Comparison of ENCODE assay signal across 17 mouse cellular contexts in genomic region chr1:60015511-60015910, GRCm38 (mm10). TPM values are rescaled to one million over a fixed set of nuclear protein-coding genes. Genes with fewer than 3 reads are reported as not detected.
DNase-seq lines count a peak whose midpoint lies in the region; ATAC-seq and TF ChIP-seq lines count a peak whose summit lies in the region.
"Had no signal": no experiment of that assay in that cellular context is flagged by ENCODE, and none has a peak within 500 bp of the region (broad histone marks: within the 10 kb centered on the region; RNA-seq: fewer than 3 reads in every experiment).

No protein-coding gene starts in this region.

- in situ Hi-C loops in CH12.LX (cut with MboI; ENCODE audit: low pct_ligation_motif_present, low pct_unique_long_range_greater_than_20kb, low sequenced_read_pairs) = no loop called here

- no peak for TF ChIP-seq RAD21 in CH12.LX (IDR thresholded peaks at IDR 0.05; ENCODE audit: low read depth, low read length)

- DNase-seq in liver, adult 2 months (ENCODE audit: extremely low read depth, low read depth, low spot score) = no peak
- DNase-seq in liver = no peak
- no peak for DNase-seq in CH12.LX (ENCODE audit: extremely low read depth)
- DNase-seq in G1E (ENCODE audit: low spot score) = no peak
- no peak for DNase-seq in thymus, adult 18-20 months
- no peak for DNase-seq in lung, postnatal 10 days
- DNase-seq: adrenal gland, adult 8-10 months; adrenal gland, postnatal 36 days; cerebellum, adult 11-12 months; cerebellum, adult 9-10 months; cerebellum, postnatal 25 days; gastrocnemius, postnatal 10 days had no signal

- H3K9ac ChIP-seq in liver, adult 2 months (ENCODE audit: low read depth, low read length) = no peak overlapping the region
- H3K9ac ChIP-seq in CH12.LX (ENCODE audit: insufficient read depth, low read depth) = no peak overlapping the region
- H3K9ac ChIP-seq: embryonic facial prominence, embryonic 12.5 days; forebrain, embryonic 15.5 days; heart, embryonic 13.5 days had no signal

- H3K79me2 ChIP-seq in liver, adult 2 months (ENCODE audit: control insufficient read depth, insufficient read depth, low read length) = no peaks in the 10 kb centered on the region
- H3K79me2 ChIP-seq in CH12.LX (replicated peaks; ENCODE audit: control insufficient read depth, extremely low read depth, insufficient read depth, poor library complexity, severe bottlenecking) = no peaks in the 10 kb centered on the region

- H3K9me3 ChIP-seq in CH12.LX (replicated peaks; ENCODE audit: low read length) (no peaks in the 10 kb centered on the region), G1E (replicated peaks) (no peaks in the 10 kb centered on the region)
- H3K9me3 ChIP-seq: embryonic facial prominence, embryonic 12.5 days; forebrain, embryonic 15.5 days; heart, embryonic 13.5 days had no signal

- WGBS in liver, adult 2 months = 80% methylated on average over 6 of the region's 6 CpGs
- 81% methylated on average over 6 of the region's 6 CpGs for WGBS in bone marrow, adult 2 months

- ATAC-seq in G1E (ENCODE audit: extremely low read depth, insufficient number of reproducible peaks, low FRiP score, poor library complexity, severe bottlenecking) = no peak
- ATAC-seq: forebrain, embryonic 15.5 days; hindbrain, embryonic 16.5 days had no signal

- no peaks in the 10 kb centered on the region for H3K36me3 ChIP-seq in liver, adult 2 months (ENCODE audit: control insufficient read depth, insufficient read depth, low read length)
- H3K36me3 ChIP-seq in CH12.LX (replicated peaks in 1 of 2; ENCODE audit: control insufficient read depth in 1 of 2, insufficient read depth in 1 of 2, low read length in 1 of 2) = no peaks in the 10 kb centered on the region
- peaks cover 17% of the 10 kb centered on the region for H3K36me3 ChIP-seq in G1E (replicated peaks)
- H3K36me3 ChIP-seq: embryonic facial prominence, embryonic 12.5 days; forebrain, embryonic 15.5 days; heart, embryonic 13.5 days had no signal

- H3K4me3 ChIP-seq in liver, adult 2 months (ENCODE audit: insufficient read depth, low read depth, low read length) = no peak overlapping the region
- H3K4me3 ChIP-seq in CH12.LX (replicated peaks in 1 of 3; ENCODE audit: low read depth in 2 of 3, low read length in 2 of 3, poor library complexity in 1 of 3) = no peak overlapping the region
- H3K4me3 ChIP-seq in G1E (ENCODE audit: low read depth, low read length) = peak overlapping the region; percentile 40; the same call in 1 of the 2 replicates
- H3K4me3 ChIP-seq in bone marrow, adult 2 months (replicated peaks; ENCODE audit: control insufficient read depth, low read depth, low read length) = no peak overlapping the region
- H3K4me3 ChIP-seq: embryonic facial prominence, embryonic 12.5 days; forebrain, embryonic 15.5 days; heart, embryonic 13.5 days had no signal

- H3K4me2 ChIP-seq in CH12.LX (ENCODE audit: insufficient read depth, low read depth, poor library complexity, severe bottlenecking) = peak overlapping the region; percentile 75; the same call in 1 of the 2 replicates
- H3K4me2 ChIP-seq: embryonic facial prominence, embryonic 12.5 days; forebrain, embryonic 15.5 days; heart, embryonic 13.5 days had no signal

- no peak for TF ChIP-seq POLR2A in liver, adult 2 months (IDR thresholded peaks at IDR 0.05; ENCODE audit: extremely low read depth, insufficient read depth, low read length)
- TF ChIP-seq POLR2A in CH12.LX (IDR thresholded peaks at IDR 0.05; ENCODE audit: low read depth, low read length) = no peak
- no peak for TF ChIP-seq POLR2A in bone marrow, adult 2 months (IDR thresholded peaks at IDR 0.05; ENCODE audit: borderline replicate concordance, control insufficient read depth, low read depth, low read length)

- TF ChIP-seq EP300 in CH12.LX (IDR thresholded peaks at IDR 0.05; ENCODE audit: low read length) = no peak

- 0 out of 2 replicates have a peak overlapping the region, but pooled peaks have one; percentile 29 for H3K27ac ChIP-seq in liver, adult 2 months (replicated peaks; ENCODE audit: insufficient read depth, low read depth, low read length)
- peak overlapping the region; percentile 65 for H3K27ac ChIP-seq in CH12.LX (ENCODE audit: insufficient read depth, low read depth)
- peak overlapping the region; percentile 51; the same call in 1 of the 2 replicates for H3K27ac ChIP-seq in bone marrow, adult 2 months (ENCODE audit: control insufficient read depth, insufficient read depth, low read depth, low read length, poor library complexity)
- H3K27ac ChIP-seq: embryonic facial prominence, embryonic 12.5 days; forebrain, embryonic 15.5 days; heart, embryonic 13.5 days had no signal

- no peak for TF ChIP-seq CTCF in liver, adult 2 months (IDR thresholded peaks at IDR 0.05; ENCODE audit: low read depth, low read length)
- TF ChIP-seq CTCF in CH12.LX (conservative IDR thresholded peaks at IDR 0.05 in 1 of 2, IDR thresholded peaks at IDR 0.05 in 1 of 2; ENCODE audit: low read depth in 2 of 2, low read length in 2 of 2) (no peak), G1E (IDR thresholded peaks at IDR 0.05; ENCODE audit: low read depth, low read length) (no peak)
- no peak for TF ChIP-seq CTCF in bone marrow, adult 2 months (IDR thresholded peaks at IDR 0.05; ENCODE audit: control insufficient read depth, insufficient read depth, low read length)

- dilution Hi-C loops in CH12.LX (cut with MboI; ENCODE audit: extremely low pct_ligation_motif_present, extremely low pct_unique_long_range_greater_than_20kb, low sequenced_read_pairs) = no loop called here

- H3K27me3 ChIP-seq in liver, adult 2 months (ENCODE audit: control insufficient read depth, insufficient read depth, low read length) = peaks cover 2% of the 10 kb centered on the region; the same call in 1 of the 2 replicates
- H3K27me3 ChIP-seq in CH12.LX (replicated peaks) (no peaks in the 10 kb centered on the region), G1E (ENCODE audit: insufficient read depth, low read length) (no peaks in the 10 kb centered on the region)
- H3K27me3 ChIP-seq: embryonic facial prominence, embryonic 12.5 days; forebrain, embryonic 15.5 days; heart, embryonic 13.5 days had no signal

- H3K4me1 ChIP-seq in liver, adult 2 months (ENCODE audit: control insufficient read depth, insufficient read depth, low read length) = no peaks in the 10 kb centered on the region
- H3K4me1 ChIP-seq in CH12.LX (ENCODE audit: control insufficient read depth in 1 of 2, insufficient read depth in 2 of 2) (peaks cover 9 to 25% of the 10 kb centered on the region in 2 experiments), G1E (ENCODE audit: insufficient read depth, low read depth, low read length) (peaks cover 68% of the 10 kb centered on the region)
- peaks cover 2% of the 10 kb centered on the region for H3K4me1 ChIP-seq in bone marrow, adult 2 months (ENCODE audit: control insufficient read depth, insufficient read depth, low read length)
- H3K4me1 ChIP-seq: embryonic facial prominence, embryonic 12.5 days; forebrain, embryonic 15.5 days; heart, embryonic 13.5 days had no signal

TF ChIP-seq in CH12.LX, 34 proteins besides CTCF, POLR2A, EP300 and RAD21:
- TF ChIP-seq TCF12 (IDR thresholded peaks at IDR 0.05; ENCODE audit: low read depth, low read length) (no peak), MAZ (IDR thresholded peaks at IDR 0.05; ENCODE audit: low read depth, low read length) (no peak)

RNA-seq across cellular contexts. Expression of gene Ica1l, which starts 27.5 kb away (rescaled TPM):
- under 0.01 TPM in 1 of 2 replicates, not detected in the other for total RNA-seq in liver, adult 2 months (2014; rRNA removed)
- not detected in 2 replicates for polyA plus RNA-seq in liver, adult 2 months (2012; rRNA removed)
- total RNA-seq in CH12.LX (2012; rRNA removed) (1.8 and 2.2 TPM in 2 replicates), CH12.LX (2014; rRNA removed) (5.0 and 6.2 TPM in 2 replicates), G1E (2014; fragmentation: Nextera tagmentation) (9.6 and 10.5 TPM in 2 replicates), G1E (2017) (9.0 and 9.5 TPM in 2 replicates)
- polyA plus RNA-seq in CH12.LX (2012; ENCODE audit: insufficient read length, low read depth) (3.8 and 6.0 TPM in 2 replicates), G1E (2012) (1.3 and 2.2 TPM in 2 replicates)
- polyA plus RNA-seq in bone marrow, adult 2 months (2011; ENCODE audit: insufficient read depth, insufficient read length, low replicate concordance, missing spikeins) = not detected in 2 replicates
